Mouse (Mus musculus): ENCODE results near the gene Agpat2. TPM values are rescaled to one million over a fixed set of nuclear protein-coding genes. Genes with fewer than 3 reads are reported as not detected.

Gene Agpat2
- polyA plus RNA-seq, 1 experiment from 2014 or later, result 8.7 TPM

DNA sequence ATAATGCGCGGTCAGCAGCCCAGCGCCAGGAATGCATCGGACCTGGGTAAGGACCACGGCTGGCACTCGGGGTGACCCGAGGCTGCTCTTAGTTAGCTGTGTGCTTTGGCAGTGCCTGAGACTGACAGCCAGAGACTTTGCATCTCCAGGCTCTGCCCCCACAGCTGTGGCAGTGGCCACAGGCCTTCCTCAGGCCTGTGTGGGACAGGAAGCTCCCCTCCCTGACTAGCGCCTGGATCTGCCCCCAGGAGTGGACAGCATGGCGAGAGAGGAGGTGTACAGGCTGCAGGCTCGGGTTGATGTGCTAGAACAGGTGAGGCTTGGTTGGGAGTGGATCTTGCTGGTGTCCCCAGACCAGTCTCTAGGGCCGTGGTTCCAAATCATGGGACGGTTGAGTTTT lies 12.8 kb downstream of the Agpat2 start:
- ATAC-seq (replicated peaks; ENCODE audit: insufficient number of reproducible peaks, low FRiP score, low TSS enrichment, low read depth), result no peak
- Histone ChIP-seq H3K27ac (replicated peaks; ENCODE audit: low read depth, low read length) (no peak overlapping the region), H3K4me3 (ENCODE audit: low read depth, low read length) (no peak overlapping the region), H3K4me2 (ENCODE audit: low read depth, low read length) (no peak overlapping the region), H3K9me3 (replicated peaks; ENCODE audit: control insufficient read depth, low read length) (no peaks in the 10 kb centered on the region), H3K9ac (replicated peaks; ENCODE audit: low read length) (no peak overlapping the region), H3K36me3 (replicated peaks; ENCODE audit: control insufficient read depth, insufficient read depth, low read depth, low read length) (no peaks in the 10 kb centered on the region), H3K4me1 (ENCODE audit: control insufficient read depth, insufficient read depth, low read length) (peaks cover 3% of the 10 kb centered on the region; the same call in 1 of the 2 replicates), H3K27me3 (ENCODE audit: control insufficient read depth, insufficient read depth, low read length) (no peaks in the 10 kb centered on the region)
- WGBS, result 87% methylated on average over 12 of the region's 12 CpGs
- DNase-seq (ENCODE audit: low spot score), result no peak

DNA sequence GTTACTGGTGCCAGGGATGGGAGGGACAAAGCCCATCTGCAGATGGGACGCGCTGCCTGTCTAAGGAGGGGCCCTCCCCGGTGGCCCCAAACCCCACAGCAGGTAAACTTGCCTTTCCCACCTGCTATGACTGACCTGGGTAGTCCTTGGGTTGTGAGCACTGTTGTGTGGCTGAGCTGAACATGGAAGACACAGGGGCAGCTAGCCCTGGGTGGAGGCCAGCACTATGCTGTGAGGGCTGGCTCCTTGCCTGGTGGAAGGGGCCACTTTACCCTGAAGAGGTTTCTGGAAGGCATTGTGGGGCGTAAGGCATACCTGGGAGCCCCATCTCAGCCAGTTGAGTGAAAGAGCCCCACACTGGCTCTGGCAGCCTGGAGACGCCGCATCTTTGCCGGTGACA lies 13.3 kb downstream of the Agpat2 start:
- no peak for ATAC-seq (replicated peaks; ENCODE audit: insufficient number of reproducible peaks, low FRiP score, low TSS enrichment, low read depth)
- 91% methylated on average over 7 of the region's 7 CpGs for WGBS
- H3K36me3 ChIP-seq (replicated peaks; ENCODE audit: control insufficient read depth, insufficient read depth, low read depth, low read length), result no peaks in the 10 kb centered on the region
- H3K4me3 ChIP-seq (ENCODE audit: low read depth, low read length), result no peak overlapping the region
- H3K9me3 ChIP-seq (replicated peaks; ENCODE audit: control insufficient read depth, low read length), result no peaks in the 10 kb centered on the region
- DNase-seq (ENCODE audit: low spot score), result no peak
- no peak overlapping the region for H3K9ac ChIP-seq (replicated peaks; ENCODE audit: low read length)
- H3K4me1 ChIP-seq (ENCODE audit: control insufficient read depth, insufficient read depth, low read length), result peaks cover 3% of the 10 kb centered on the region; the same call in 1 of the 2 replicates
- no peaks in the 10 kb centered on the region for H3K27me3 ChIP-seq (ENCODE audit: control insufficient read depth, insufficient read depth, low read length)
- no peak overlapping the region for H3K4me2 ChIP-seq (ENCODE audit: low read depth, low read length)
- no peak overlapping the region for H3K27ac ChIP-seq (replicated peaks; ENCODE audit: low read depth, low read length)

DNA sequence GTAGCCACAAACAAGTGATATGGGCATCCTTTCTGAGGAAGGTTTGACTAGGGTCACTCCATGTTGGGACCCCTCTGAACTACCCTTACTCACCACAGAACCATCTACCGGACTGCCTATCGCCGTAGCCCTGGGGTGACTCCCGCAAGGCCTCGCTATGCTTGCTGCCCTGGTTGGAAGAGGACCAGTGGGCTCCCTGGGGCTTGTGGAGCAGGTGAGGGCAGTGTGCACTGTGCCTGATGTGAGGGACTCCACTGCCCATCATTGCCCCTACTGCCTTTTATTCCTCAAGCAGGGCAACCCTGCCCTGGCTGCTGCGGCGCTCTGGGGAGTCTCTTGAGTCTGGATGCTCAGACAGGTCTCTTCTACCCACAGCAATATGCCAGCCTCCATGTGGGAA lies 13.9 kb downstream of the Agpat2 start:
- DNase-seq (ENCODE audit: low spot score) (no peak), ATAC-seq (replicated peaks; ENCODE audit: insufficient number of reproducible peaks, low FRiP score, low TSS enrichment, low read depth) (no peak)
- Histone ChIP-seq H3K9ac (replicated peaks; ENCODE audit: low read length) (no peak overlapping the region), H3K4me1 (ENCODE audit: control insufficient read depth, insufficient read depth, low read length) (peaks cover 3% of the 10 kb centered on the region; the same call in 1 of the 2 replicates), H3K9me3 (replicated peaks; ENCODE audit: control insufficient read depth, low read length) (no peaks in the 10 kb centered on the region), H3K4me2 (ENCODE audit: low read depth, low read length) (no peak overlapping the region), H3K36me3 (replicated peaks; ENCODE audit: control insufficient read depth, insufficient read depth, low read depth, low read length) (no peaks in the 10 kb centered on the region), H3K27ac (replicated peaks; ENCODE audit: low read depth, low read length) (no peak overlapping the region), H3K27me3 (ENCODE audit: control insufficient read depth, insufficient read depth, low read length) (no peaks in the 10 kb centered on the region), H3K4me3 (ENCODE audit: low read depth, low read length) (no peak overlapping the region)
- WGBS, result 93% methylated on average over 7 of the region's 7 CpGs

DNA sequence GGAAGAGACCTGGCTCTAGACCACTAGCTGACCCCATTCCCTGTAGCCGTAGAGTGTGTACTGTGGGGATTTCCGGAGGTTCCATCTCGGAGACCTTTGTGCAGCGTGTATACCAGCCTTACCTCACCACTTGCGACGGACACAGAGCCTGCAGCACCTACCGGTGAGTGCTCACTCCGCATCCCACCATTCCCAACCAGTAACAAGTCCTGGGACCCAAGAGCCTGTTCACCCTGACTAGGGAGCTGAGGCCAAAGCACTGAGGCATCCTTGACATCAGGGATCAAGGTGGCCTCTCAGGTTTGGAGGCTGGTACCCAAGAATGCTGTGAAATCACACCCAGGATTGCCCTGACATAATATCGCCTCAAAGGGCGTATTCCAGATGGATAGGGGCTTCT lies 14.9 kb downstream of the Agpat2 start:
- Histone ChIP-seq H3K27me3 (ENCODE audit: control insufficient read depth, insufficient read depth, low read length) (no peaks in the 10 kb centered on the region), H3K9me3 (replicated peaks; ENCODE audit: control insufficient read depth, low read length) (no peaks in the 10 kb centered on the region), H3K4me3 (ENCODE audit: low read depth, low read length) (no peak overlapping the region), H3K36me3 (replicated peaks; ENCODE audit: control insufficient read depth, insufficient read depth, low read depth, low read length) (no peaks in the 10 kb centered on the region), H3K9ac (replicated peaks; ENCODE audit: low read length) (no peak overlapping the region), H3K4me1 (ENCODE audit: control insufficient read depth, insufficient read depth, low read length) (peaks cover 3% of the 10 kb centered on the region; the same call in 1 of the 2 replicates), H3K4me2 (ENCODE audit: low read depth, low read length) (no peak overlapping the region), H3K27ac (replicated peaks; ENCODE audit: low read depth, low read length) (no peak overlapping the region)
- no peak for ATAC-seq (replicated peaks; ENCODE audit: insufficient number of reproducible peaks, low FRiP score, low TSS enrichment, low read depth)
- 90% methylated on average over 10 of the region's 10 CpGs for WGBS
- no peak for DNase-seq (ENCODE audit: low spot score)

DNA sequence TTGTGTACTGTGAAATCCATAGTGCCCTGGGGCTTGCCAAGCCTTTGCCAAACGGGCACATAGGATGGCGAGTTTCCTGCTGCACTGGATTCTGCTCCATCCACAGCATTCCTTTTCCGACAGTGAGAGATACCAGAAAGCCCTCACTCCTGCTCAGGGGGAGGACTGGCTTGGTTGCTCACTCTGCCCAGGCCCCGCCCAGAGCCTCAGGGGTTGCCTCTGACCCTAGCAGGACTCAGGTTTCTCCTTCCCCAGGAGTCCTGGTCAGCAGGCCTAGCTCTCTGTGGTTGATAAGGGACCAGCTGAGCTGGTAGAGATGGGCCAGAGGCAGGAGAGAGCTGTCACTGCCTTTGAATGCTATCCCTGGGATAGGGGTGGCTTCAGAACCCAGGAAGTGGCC lies 15.6 kb downstream of the Agpat2 start:
- H3K9ac ChIP-seq (replicated peaks; ENCODE audit: low read length), result no peak overlapping the region
- no peaks in the 10 kb centered on the region for H3K36me3 ChIP-seq (replicated peaks; ENCODE audit: control insufficient read depth, insufficient read depth, low read depth, low read length)
- DNase-seq (ENCODE audit: low spot score) (no peak), ATAC-seq (replicated peaks; ENCODE audit: insufficient number of reproducible peaks, low FRiP score, low TSS enrichment, low read depth) (no peak)
- H3K27me3 ChIP-seq (ENCODE audit: control insufficient read depth, insufficient read depth, low read length), result no peaks in the 10 kb centered on the region
- H3K27ac ChIP-seq (replicated peaks; ENCODE audit: low read depth, low read length), result 0 out of 2 replicates have a peak overlapping the region, but pooled peaks have one; percentile 8
- 32% methylated on average over 4 of the region's 4 CpGs for WGBS
- H3K4me1 ChIP-seq (ENCODE audit: control insufficient read depth, insufficient read depth, low read length), result peaks cover 3% of the 10 kb centered on the region; the same call in 1 of the 2 replicates
- H3K9me3 ChIP-seq (replicated peaks; ENCODE audit: control insufficient read depth, low read length), result no peaks in the 10 kb centered on the region
- H3K4me3 ChIP-seq (ENCODE audit: low read depth, low read length), result no peak overlapping the region
- H3K4me2 ChIP-seq (ENCODE audit: low read depth, low read length), result no peak overlapping the region

DNA sequence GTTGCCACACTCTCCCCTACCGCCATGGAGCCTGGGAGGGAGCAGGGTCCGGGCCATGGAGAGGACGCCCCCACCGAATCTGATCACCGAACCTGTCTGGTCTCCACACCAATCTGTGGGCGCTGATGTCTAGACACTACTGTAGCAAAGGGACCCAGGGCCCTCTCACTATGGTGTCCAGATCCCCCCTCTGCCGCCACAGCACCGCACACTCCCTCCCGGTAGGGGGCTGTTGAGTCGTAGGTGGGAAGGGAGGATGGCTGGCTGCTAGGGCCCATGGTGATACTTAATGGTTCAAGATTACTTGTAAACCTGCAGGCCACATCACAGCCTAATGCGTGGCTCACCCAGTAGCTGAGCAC lies 17.2 kb downstream of the Agpat2 start:
- Histone ChIP-seq H3K36me3 (replicated peaks; ENCODE audit: control insufficient read depth, insufficient read depth, low read depth, low read length) (no peaks in the 10 kb centered on the region), H3K27ac (replicated peaks; ENCODE audit: low read depth, low read length) (peak overlapping the region; percentile 35; the same call in 1 of the 2 replicates), H3K4me3 (ENCODE audit: low read depth, low read length) (peak overlapping the region; percentile 59), H3K9me3 (replicated peaks; ENCODE audit: control insufficient read depth, low read length) (no peaks in the 10 kb centered on the region), H3K4me1 (ENCODE audit: control insufficient read depth, insufficient read depth, low read length) (peaks cover 3% of the 10 kb centered on the region; the same call in 1 of the 2 replicates), H3K27me3 (ENCODE audit: control insufficient read depth, insufficient read depth, low read length) (no peaks in the 10 kb centered on the region), H3K9ac (replicated peaks; ENCODE audit: low read length) (peak overlapping the region; percentile 73), H3K4me2 (ENCODE audit: low read depth, low read length) (peak overlapping the region; percentile 69)
- DNase-seq (ENCODE audit: low spot score), result peak; percentile 56
- 5% methylated on average over 11 of the region's 11 CpGs for WGBS
- no peak; the same call in 1 of the 2 replicates for ATAC-seq (replicated peaks; ENCODE audit: insufficient number of reproducible peaks, low FRiP score, low TSS enrichment, low read depth)

DNA sequence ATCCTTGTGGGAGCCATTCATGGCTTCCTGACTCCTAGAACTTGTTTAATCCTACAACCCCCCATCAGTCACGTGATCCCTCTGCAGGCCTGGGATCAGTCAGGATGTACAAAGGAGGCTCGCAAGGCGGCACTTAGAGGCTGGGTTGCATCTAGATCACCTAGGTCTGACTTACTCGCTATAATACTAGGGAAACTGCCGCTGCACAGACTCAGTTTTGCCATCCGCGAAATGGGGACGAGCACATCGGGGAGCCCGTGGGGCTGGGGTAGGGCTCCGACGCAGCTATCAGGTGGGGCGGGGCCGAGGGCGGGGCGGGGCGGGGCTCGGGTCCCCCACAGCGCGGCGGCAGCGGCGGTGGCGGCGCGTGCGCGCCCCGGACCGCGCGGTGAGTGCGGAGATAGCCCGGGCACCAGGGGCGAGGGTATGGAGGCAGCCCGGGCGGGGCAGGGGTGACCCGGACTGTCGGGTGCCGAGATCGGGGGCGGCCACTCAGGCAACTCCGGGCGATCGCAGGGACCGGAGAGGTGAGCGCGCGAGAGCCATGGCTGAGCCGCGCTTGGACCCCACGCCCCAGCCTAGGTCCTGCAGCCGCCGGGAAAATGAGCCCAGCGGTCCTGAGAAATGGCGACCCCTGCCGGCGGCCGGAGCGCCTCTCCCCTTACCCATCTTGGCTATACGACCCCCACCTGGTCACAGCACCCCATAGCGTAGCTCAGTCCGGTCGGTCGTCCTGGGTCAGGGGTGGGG lies 17.7 kb downstream of the Agpat2 start, which contains the start of gene Gm20532:
Gene Gm20532, plus strand, starts transcription at position 346 of the 750 bp plus-strand sequence.
- ATAC-seq (replicated peaks; ENCODE audit: insufficient number of reproducible peaks, low FRiP score, low TSS enrichment, low read depth), result peak; percentile 79
- Histone ChIP-seq H3K9ac (replicated peaks; ENCODE audit: low read length) (peak within 1 kb of the TSS; percentile 73), H3K36me3 (replicated peaks; ENCODE audit: control insufficient read depth, insufficient read depth, low read depth, low read length) (no peaks in the 10 kb centered on the region), H3K4me1 (ENCODE audit: control insufficient read depth, insufficient read depth, low read length) (peaks cover 3% of the 10 kb centered on the region; the same call in 1 of the 2 replicates), H3K4me2 (ENCODE audit: low read depth, low read length) (peak within 1 kb of the TSS; percentile 69), H3K27me3 (ENCODE audit: control insufficient read depth, insufficient read depth, low read length) (no peaks in the 10 kb centered on the region), H3K4me3 (ENCODE audit: low read depth, low read length) (peak within 1 kb of the TSS; percentile 59), H3K9me3 (replicated peaks; ENCODE audit: control insufficient read depth, low read length) (no peaks in the 10 kb centered on the region), H3K27ac (replicated peaks; ENCODE audit: low read depth, low read length) (peak within 1 kb of the TSS; percentile 35)
- 2% methylated on average over 63 of the region's 65 CpGs for WGBS
- peak; percentile 81 for DNase-seq (ENCODE audit: low spot score)

DNA sequence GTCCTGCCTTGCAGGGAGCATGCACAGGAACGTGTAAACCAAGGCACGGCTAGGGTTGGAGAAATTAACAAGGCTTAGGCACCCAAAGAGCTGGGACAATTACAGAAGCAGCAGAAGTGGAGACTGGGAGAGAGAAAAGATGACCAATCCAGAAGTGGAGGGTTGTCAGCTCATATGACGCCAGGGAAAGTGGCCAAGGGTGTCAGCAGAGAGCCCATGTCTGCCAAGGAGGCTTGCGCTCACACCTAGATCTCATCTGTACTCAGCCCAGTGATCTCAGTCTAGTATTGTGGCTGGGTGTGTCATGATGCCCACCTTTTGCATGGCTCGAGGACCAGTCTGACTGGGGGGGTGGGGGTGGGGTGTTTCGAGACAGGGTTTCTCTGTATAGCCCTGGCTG lies 18.5 kb downstream of the Agpat2 start:
- WGBS, result 62% methylated on average over 6 of the region's 6 CpGs
- Histone ChIP-seq H3K4me3 (ENCODE audit: low read depth, low read length) (peak overlapping the region; percentile 21), H3K9ac (replicated peaks; ENCODE audit: low read length) (no peak overlapping the region), H3K9me3 (replicated peaks; ENCODE audit: control insufficient read depth, low read length) (no peaks in the 10 kb centered on the region), H3K27ac (replicated peaks; ENCODE audit: low read depth, low read length) (peak overlapping the region; percentile 35; the same call in 1 of the 2 replicates), H3K4me1 (ENCODE audit: control insufficient read depth, insufficient read depth, low read length) (peaks cover 3% of the 10 kb centered on the region; the same call in 1 of the 2 replicates), H3K36me3 (replicated peaks; ENCODE audit: control insufficient read depth, insufficient read depth, low read depth, low read length) (no peaks in the 10 kb centered on the region), H3K27me3 (ENCODE audit: control insufficient read depth, insufficient read depth, low read length) (no peaks in the 10 kb centered on the region), H3K4me2 (ENCODE audit: low read depth, low read length) (no peak overlapping the region)
- DNase-seq (ENCODE audit: low spot score) (no peak), ATAC-seq (replicated peaks; ENCODE audit: insufficient number of reproducible peaks, low FRiP score, low TSS enrichment, low read depth) (no peak)
